Mouse (Mus musculus) heart, postnatal 0 days (tissue): Measurements from ENCODE around the gene Rai1.

Experiments used
- CTCF ChIP-seq: IDR thresholded peaks from 2 replicates; pipeline ENCODE4 v1.5.1; 2016; ENCODE audit warnings: antibody characterized with exemption, control low read depth, low read depth
- EP300 ChIP-seq: IDR thresholded peaks from 2 replicates; pipeline ENCODE4 v1.6.1; 2016; ENCODE audit warnings: antibody characterized with exemption, low read depth

GRCm38 (mm10) chr11:60073121-60073520, 31.7 kb upstream of the Rai1 start:
- no peak for TF ChIP-seq CTCF
- no peak for TF ChIP-seq EP300
